Mouse (Mus musculus) lung, adult 18-20 months (tissue): Measurements from ENCODE around the gene Slc29a1.

Source experiments
- DNase-seq, 2 experiments: peaks; one replicate each; pipeline ENCODE4 v3.0.0; 2022; ENCODE audit warnings: mixed read lengths in 2 of 2

Slc29a1 gene

DNA sequence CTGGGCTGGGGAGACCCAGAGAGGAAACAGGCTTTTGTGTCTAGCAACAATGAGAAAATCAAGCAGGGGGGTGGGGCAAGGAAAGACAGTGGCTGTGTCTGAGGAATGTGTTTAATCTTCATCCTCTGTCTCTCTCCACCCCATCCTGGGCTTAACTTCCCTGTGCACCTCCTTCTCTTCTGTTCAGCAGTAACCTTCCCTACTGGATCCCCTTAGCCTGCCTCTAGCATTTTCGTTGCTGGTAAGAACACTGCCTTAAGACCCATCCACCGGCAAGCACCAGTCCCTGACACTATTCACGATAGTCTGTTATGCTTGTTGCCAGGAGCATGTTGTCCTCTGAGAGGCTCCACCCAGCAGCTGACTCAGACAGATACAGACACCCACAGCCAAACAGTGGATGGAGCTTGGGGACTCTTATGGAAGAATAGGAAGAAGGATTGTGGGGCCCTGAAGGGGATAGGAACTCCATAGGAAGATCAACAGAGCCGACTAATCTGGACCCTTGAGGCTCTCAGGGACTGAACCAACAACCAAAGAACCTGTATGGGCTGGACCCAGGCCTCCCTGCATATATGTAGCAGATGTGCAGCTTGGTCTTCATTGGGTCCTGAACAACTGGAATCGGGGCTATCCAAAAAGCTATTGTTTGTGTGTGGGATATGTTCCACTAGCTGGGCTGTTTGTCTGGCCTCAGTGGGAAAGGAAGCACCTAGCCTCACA lies 10.9 kb upstream of the Slc29a1 start:
- peak in 1 of 2 experiments; percentile 50 for DNase-seq

DNA sequence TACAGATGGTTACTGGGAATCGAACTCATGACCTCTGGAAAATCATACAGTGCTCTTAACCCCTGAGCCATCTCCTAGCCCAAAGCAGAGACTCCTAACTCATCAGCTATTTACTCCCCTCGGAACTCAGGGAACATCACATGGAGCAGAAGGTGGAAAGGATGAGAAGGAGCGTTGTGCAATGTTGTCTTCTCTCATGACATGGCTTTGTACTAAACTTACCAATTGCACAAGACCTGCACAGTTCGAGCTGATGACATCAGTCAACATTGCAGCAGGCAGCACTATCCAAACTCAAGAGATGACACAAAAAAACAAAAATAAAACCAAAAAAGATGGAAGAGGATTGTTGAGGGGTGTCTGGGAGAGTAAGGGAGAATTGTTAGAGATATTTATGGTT lies 9.0 kb upstream of the Slc29a1 start:
- DNase-seq: no peak

DNA sequence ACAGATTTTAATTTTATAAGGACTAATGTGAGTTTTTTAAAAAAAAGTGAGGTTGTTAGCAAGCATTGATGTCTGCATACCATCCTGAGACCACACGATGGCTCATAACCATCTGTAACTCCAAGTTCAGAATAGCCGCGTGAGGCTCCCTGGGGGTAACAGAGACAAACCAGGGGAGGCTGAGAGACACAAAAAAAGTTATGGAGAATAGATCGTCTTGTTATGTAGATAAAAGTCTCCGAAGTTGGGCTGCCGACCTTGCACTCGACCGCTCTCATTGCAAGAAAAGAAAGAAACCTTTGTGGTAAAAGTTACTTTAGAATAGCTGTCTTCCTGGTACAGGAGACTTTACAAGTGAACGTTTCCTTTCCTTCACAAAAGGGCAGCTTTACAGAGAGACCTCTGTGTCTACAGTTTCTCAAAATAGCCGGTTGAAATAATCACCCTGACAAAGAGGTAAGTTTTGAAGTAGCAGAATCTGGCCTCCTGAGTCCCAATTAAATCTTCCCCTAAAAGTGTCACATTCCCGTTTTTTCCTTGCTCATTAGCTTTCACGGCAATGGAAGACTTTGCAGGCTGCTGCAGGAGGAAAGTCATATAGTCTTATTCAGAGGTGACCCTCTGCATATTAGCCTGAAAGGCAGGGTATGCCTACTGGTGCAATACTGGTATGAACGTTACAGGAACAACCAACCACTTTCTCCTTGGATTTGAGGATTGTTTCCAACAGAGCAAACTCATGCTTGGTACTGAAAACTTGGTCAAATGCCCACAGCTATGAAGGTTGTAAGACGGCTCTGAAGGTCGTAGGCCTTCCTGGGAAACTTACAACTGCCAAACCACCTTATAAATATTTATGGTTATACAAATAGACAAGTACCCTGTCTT lies 7.8 kb upstream of the Slc29a1 start:
- DNase-seq: no peak

DNA sequence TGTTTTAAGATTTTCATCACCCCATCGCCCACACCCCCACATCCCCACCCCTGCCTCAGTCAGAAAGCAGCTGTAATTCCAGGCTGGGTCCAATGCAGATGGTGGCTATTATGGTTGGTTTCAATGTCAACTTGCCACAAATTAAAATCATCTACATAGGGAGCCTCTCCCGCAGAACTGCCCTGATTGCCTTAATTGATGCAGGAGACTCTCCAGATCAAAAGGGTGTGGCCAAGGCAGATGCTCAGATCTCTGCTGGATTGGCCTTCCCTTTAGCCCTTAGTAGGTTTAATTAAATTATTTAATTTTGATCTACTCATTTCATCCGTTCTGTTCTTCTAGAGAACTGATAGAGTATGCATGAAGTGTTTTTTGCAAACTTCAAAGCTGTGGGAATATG lies 3.6 kb upstream of the Slc29a1 start:
- no peak for DNase-seq

DNA sequence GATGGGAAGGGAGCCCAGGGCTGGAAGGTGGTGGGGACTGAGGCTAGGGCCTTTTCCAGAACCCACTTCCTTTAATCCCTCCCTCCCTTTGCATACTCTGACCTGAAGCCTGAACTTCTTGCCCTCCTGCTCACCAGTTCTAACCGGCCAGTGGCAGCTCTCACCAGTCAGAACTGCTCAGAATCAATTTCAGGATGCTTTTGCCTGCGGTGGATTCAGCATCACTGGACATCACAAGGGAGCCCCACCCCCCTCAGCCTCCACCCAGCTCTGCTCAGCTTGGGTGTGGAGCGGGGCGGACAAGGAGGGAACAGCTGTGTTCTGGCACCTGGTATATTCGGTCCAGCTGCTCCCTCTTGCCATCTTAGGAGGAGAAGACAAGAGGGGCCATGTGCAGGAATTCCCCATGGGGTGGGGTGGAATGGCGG lies 2.5 kb upstream of the Slc29a1 start, which contains the start of gene Mymx:
Gene Mymx, minus strand, starts transcription at position 226 of the 428 bp plus-strand sequence.
- DNase-seq: no peak

DNA sequence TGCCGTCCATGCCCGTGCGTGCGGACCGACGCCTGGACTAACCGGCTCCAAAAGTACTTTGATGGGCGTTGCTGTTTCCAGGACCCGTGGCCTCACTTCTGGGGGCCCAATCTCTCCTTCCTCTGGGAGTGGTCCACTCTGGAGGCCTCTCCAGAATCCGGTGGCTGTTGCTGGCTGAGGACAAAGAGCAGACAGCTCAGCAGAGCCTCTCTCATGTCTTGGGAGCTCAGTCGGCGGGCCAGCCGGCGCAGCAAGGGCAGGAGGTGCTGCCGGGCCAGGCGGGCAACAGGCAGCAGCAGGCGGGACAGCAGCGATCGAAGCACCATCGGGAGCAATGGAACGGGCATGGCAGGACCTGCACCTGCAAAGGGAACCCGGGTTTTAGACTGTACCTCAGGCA lies 1.9 kb upstream of the Slc29a1 start:
- DNase-seq: no peak

DNA sequence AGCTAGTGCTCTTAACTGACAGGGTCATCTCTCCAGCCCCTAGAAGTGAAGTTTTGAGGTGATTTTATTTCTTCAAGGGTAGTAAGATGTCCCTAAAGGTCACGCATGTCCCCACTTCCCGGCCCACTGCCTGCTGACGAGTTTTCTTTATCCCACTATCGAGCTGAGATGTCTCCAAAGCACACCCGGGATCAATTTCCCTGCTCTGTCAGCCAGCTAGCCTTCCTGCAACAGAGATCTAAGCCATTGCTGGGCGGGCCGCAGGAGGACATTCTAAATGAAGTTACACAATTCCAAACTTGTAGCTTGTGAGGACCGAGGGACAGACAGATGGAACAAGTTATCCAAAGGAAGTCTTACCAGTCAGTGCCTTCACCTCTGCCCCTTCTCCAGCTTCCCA lies 861 bp upstream of the Slc29a1 start:
- no peak for DNase-seq

DNA sequence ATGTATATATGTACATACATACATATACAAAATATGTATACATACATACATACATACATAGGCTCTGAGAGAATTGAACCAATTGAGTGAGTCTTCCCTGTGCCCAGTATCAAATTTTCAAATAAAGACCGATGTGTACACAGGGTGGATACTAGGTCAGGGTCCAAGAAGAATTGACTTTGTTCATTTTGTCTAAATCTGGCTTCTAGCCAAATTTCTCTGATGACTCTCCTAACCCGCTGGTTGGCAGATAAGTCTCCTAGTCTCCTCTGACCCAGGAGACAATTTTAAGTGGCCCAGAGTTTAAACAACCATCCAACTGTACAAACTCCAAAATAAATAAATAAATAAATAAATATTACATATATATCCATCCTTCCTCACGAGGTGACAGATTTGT lies 515 bp downstream of the Slc29a1 start:
- no peak for DNase-seq

DNA sequence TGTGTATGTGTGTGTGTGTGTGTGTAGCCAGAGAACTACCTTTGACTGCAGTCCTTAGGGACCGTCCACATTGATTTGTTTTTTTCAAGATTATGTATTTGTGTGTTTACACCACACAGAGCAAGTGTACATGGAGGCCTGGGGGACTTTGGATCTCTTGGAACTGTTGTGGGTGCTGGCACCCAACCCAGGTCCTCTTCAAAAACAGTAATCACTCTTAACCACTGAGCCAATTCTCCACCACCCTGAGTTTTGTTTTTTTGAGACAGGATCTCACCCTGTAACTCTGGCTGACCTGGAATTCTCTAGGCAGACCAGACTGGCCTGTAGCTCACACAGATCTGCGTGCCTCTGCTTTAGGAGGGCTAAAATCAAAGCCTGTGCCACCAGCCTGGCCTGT lies 1.0 kb downstream of the Slc29a1 start:
- DNase-seq: no peak

DNA sequence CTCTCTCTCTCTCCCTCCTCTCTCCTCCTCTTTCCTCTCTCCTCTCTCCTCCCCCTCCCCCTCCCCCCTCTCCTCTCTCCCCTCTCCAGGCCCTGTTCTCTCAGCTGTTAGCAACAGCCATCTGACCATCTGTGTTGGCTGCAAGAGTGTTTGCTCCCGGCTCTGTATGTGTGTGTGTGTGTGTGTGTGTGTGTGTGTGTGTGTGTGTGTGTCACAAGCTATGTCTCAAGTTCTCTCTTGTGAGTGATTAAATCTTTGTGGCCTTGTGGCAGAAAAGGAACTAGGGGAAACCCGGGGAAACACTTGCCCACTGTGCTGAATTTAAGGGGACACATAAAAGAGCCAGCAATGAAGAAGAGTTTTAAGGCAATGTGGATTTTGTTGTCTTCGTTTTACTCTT lies 1.6 kb downstream of the Slc29a1 start:
- no peak for DNase-seq

DNA sequence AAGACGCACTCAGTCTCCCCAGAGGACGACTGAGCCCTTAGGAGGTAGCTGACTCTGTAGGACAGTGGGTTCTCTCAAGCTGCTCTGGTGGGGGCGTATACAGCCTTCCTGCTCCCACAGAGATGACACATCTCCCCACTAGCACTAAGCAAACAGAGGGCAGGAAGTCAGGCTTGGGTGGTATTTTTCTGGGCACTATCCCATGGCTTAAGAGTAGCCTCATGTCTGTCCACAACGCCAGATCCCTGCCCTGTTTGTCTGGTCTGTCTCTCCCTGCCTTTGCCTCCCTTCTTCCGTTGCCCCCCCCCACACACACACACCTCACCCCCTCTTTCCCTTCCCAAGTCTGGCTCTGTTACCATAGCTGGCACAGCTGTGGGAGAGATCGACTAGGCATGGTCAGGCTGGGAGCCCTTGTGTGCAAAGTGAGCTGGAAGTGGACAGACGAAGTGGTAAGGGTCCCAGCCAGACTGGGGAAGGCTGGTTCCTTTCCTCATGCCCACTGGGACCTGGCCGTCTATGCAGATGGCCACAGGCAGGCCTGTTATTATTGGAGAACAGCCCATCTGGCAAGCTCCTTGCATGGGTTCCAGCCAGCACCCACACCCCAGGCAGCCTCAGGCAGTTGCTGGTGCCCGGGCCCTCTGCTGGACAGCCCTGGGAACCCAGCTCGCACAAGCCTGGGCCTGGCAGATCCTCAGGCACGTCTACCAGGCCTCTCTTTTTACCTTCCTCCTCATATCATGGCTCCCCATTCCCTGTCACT lies 2.6 kb downstream of the Slc29a1 start:
- peak; percentile 81 to 87 for DNase-seq

DNA sequence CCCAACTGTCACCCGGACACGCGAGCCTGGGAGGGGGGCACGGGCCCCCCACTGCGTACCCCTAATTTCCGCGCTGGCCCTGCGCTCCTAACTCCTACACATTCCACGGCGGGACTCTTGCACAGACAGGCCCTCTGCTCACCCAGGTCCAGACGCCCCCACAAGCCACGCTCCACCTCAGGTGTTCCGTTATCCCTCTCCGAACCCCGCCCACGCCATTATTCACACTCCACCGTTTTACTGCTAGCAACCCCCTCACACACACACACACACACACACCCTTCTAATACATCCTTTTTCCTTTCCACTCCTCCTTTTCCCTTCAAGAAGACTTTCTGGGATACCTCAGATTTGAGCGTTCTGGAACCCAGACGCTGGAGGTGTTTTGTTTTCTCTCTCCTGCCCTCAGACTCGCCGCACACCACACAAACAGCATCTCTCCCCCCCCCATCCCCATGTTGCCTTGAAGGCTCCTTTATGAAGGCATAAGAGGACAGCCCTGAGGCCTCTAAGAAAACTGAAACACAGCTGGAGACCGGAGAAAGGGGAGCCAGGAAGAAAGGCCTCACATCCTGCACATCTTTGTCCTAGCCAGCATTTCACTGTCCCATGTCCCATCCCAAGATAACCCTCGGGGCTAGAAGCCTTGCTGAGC lies 3.5 kb downstream of the Slc29a1 start:
- DNase-seq: no peak

DNA sequence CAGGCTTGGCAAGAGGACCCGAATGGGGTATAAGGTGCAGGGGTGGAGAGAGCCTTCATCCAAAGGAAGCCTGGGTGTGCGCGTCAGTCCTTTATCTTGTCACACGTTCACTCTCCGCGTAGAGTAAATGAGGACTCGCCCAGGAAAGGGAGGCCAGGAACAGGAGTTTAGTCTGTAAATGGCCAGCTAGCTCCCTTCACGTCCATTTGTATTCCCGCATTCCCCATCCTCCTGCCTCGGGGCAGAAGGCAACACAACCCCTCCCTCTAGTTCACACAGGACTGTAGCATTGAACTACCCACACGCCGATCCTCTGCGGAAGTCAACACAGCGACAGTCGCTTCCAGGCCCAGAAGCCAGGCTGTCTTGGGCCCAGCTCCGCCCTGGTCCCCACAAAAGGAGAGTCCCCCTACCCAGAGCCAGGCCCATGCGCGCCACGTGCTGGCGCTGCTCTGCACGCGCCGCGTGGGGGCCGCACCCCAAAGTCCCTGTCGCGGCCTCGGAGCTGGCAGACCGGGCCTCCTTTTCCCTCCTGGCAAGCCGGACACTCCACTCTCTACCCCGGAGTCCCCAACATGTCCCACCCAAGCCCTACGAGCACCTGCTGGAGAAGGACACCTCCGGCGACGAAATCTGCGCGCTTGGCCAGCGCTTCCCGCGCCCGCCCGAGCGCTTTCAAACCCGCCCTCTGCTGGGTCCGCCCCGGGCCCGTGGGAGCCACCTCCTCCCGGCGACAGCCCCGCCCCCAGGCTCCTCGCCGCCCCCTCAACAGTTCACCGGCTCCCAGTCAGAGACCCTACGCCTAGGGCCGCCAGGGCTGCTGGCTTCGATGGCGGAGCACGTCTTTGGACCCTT lies 4.3 kb downstream of the Slc29a1 start:
- peak; percentile 78 to 83 for DNase-seq

DNA sequence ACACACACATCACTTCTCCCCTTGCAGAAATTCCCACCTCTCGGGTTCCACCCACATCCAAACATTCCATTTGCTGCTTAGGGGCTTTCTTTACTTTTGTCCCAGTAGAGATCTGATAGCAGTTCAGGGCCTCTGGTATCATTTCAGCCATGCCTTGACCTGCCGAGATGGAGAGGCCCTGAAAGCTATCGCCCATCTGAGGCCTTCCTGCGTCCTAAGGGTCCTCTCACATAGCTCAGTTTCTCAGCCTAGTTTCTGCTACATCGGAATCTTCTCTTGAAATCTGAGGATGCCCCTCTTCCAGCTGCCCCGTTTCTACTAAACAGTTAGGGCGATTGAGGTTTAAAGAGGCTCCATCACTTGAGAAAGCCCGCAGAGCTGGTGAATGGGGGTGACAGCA lies 5.2 kb downstream of the Slc29a1 start:
- no peak for DNase-seq

DNA sequence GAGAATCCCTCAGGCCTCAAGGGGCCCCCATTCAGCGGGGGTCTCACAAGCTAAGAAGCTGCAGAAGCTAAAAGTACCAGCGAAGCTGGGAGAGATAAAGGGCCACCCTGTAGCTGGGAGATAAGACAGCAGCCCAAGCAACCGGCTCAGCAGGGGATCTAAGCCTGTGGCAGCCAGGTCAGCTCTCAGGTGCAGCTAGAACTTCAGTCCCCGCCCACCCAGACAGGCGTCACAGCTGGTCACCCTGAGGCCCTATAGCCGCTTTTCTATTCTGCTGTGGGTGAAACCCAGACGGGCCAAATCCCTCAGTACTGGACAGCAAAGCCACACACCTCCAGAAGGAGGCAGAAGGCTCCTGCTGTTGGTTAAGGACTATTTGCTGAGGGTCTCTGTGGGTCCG lies 5.9 kb downstream of the Slc29a1 start:
- no peak for DNase-seq

DNA sequence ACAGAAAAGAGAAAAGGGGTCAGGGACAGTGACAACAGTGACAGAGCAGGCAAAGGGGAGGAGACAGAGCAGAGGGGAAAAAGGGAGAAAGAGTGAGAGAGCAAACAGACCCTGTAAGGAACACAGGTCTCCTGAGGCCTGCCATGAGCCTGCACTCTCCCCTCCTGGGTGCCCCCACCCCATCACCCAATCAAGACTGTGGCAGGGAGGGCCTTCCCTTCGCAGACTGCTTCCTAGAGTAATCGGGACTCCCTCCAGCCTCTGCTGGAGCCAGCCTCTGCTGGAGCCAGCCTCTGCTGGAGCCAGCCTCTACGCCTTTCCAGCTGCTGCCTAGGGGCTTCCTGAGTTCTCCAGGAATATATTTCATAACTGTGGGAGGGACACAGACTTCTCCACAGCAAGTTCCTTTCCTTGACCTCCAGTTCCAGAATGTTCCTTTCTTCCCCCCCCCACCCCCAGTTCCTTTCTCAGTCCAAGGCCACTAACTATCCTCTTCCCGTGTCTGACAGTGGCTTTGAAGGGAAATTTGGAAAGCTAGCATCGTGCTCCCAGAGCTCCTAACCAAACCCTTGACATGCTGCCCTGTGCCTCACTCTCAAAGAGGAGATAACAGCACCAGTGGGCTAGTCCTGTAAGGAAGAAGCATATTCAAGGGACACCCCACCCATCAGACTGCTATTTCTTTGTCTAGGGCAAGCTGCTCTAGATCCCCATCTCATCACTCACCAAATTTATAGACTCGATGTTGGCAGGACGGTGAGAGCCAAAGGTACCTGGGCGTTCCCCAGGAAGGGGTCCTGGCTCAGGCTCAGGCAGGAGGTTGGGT lies 6.6 kb downstream of the Slc29a1 start:
- peak in 1 of 2 experiments; percentile 49 for DNase-seq

DNA sequence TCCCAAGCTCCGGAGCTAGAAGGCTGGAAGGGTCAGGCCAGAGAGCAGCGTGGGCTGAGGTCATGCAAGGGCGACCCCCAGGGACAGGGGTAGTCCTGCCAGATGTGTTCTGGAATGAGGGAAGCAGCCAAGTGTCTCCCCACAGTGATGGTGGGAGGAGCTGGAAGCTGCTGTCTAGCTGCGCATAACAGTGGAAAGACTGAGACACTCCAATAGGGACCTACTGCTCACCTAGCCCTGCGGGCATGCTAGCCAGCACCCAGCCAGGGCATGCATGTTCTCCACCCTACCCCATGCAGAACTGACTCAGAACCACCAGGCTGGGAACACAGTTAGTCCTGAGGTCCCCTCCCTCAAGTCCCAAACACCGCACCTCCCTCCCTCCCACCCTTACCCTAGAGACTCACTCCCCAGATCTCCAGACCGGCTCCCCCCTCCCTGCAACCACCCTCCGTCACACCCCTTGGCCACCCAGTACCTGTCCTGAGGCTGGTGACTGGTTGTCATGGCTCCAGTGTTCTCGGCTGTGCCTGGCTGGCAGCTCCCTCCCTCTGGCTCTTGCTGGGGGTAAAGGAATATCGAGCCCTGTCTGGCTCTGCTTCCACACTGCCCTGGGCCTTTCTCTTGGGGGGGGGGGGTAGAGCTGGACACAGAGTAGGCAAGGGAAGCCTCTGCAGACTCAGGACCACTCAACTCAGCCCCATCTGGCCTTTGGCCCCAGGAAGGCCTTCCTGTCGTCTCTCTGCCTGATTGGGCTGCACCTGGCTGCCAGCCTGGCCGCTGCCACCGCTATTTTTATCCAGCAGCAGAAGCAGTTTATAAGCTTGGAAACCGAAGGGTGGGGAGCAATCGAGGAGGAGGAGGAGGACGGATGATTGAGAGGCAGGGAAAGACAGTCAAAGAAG lies 7.5 kb downstream of the Slc29a1 start:
- DNase-seq: no peak

DNA sequence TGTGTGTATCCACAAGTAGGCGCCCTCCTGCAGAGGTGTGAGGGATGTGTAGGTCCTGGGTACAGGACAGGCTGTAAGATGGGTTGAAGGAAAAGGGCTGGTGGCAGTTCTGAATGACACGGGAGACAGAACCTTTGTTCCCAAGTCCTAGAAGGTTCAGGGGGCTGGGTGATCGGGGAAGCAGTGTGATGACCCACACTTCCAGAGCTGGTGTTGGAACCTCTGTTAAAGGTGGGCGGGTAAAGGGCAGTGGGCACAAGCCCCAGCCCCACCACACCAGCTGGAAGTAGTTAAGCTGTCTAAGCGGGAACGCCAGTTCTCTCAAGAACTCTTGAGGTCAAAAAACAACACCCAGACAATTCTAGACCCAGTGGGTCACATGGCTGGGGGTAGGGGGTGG lies 9.0 kb downstream of the Slc29a1 start:
- DNase-seq: no peak

DNA sequence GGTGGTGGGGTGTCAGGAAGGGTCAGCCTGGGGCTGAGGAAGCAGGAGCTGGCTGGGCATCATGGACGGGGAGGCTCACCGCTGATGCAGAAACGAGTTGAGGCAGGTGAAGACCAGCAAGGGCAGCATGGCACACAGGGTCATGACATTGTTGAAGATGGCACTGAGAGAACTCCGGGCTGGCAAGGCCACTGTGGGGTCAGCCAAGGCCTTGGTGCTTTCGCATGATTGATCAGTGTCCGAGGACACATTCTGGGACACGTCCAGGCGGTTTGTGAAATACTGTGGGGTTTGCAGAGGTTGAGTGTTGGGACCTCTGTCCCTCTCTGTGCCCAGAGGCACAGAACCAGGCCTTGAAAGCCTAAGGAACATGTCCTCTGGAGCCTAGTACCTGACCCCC lies 9.6 kb downstream of the Slc29a1 start:
- no peak for DNase-seq

DNA sequence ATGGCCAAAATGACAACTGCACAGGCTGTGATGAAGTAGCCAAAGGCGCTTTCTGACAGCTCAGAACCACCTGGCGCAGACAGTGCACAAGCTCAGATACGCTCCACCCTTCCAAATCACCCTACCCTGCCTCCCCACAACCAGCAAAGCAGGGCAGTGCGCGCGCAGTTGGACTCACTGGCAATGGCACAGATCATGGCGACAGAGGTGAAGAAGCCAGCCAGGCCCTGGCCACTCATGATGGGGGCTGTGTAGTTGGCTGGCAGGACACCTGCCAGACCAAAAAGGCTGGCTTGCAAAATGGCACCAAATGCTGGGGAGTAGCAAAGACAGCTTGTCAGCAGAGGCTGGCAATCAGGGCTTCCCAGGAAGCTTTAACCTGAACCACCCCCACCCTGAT lies 10.2 kb downstream of the Slc29a1 start:
- no peak for DNase-seq
